Mouse (Mus musculus): ENCODE measurements at regions not wholly inside any gene's neighbourhood (a gene's known extent, or its start where the extent isn't known, plus 50 kb on each side); places are given as distances from the start of the nearest gene placed in this dataset.

DNA sequence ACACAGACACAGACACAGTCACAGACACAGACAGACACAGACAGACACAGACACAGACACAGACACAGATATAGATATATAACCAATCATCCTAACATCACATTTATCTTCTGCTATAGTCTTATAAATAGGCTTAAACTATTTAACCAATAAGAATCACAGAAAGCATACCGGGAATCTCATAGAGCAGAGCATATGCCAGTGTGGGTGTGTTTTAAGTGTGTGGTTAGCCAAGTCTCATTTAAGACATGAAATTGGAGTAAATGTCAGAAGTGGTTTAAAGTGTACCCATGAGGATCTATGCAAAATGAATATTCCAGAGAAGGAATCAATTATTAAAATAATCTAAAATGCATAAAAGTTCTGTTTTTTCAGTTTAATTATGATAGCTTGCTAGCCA, 99.2 kb upstream of the Adamts5 start:
- H3K27me3 ChIP-seq (replicated peaks) = no peaks in the 10 kb centered on the region
- no peak for TF ChIP-seq GATA1 (IDR thresholded peaks at IDR 0.05; ENCODE audit: borderline replicate concordance, low read length)
- no peaks in the 10 kb centered on the region for H3K36me3 ChIP-seq (replicated peaks; ENCODE audit: low read length)
- H3K4me1 ChIP-seq = no peaks in the 10 kb centered on the region
- peaks cover 6% of the 10 kb centered on the region; the same call in 1 of the 2 replicates for H3K9me3 ChIP-seq
- no peak overlapping the region for H3K4me3 ChIP-seq (replicated peaks)

- TF ChIP-seq GATA1 (IDR thresholded peaks at IDR 0.05; ENCODE audit: borderline replicate concordance, low read length) = no peak
- no peak for TF ChIP-seq FLI1 (IDR thresholded peaks at IDR 0.05; ENCODE audit: low read length)
- Histone ChIP-seq H3K27me3 (replicated peaks) (no peaks in the 10 kb centered on the region), H3K36me3 (replicated peaks; ENCODE audit: low read length) (no peaks in the 10 kb centered on the region)
Measured at GRCm38 (mm10) chr16:85985841-85986240, 84.2 kb upstream of the Adamts5 start.

GRCm38 (mm10) chr16:85977102-85977501, 75.5 kb upstream of the Adamts5 start:
- TF ChIP-seq GATA1 (IDR thresholded peaks at IDR 0.05; ENCODE audit: borderline replicate concordance, low read length) (no peak), FLI1 (IDR thresholded peaks at IDR 0.05; ENCODE audit: low read length) (no peak)
- Histone ChIP-seq H3K36me3 (replicated peaks; ENCODE audit: low read length) (no peaks in the 10 kb centered on the region), H3K9me3 (0 out of 2 replicates have a peak, but pooled peaks cover 3% of the 10 kb centered on the region), H3K4me1 (no peaks in the 10 kb centered on the region), H3K27me3 (replicated peaks) (no peaks in the 10 kb centered on the region), H3K4me3 (replicated peaks) (no peak overlapping the region)

More at GRCm38 (mm10) chr16:85985841-85986240, 84.2 kb upstream of the Adamts5 start:
- no peak overlapping the region for H3K4me3 ChIP-seq (replicated peaks)
- no peaks in the 10 kb centered on the region for H3K9me3 ChIP-seq
- H3K4me1 ChIP-seq = no peaks in the 10 kb centered on the region

DNA sequence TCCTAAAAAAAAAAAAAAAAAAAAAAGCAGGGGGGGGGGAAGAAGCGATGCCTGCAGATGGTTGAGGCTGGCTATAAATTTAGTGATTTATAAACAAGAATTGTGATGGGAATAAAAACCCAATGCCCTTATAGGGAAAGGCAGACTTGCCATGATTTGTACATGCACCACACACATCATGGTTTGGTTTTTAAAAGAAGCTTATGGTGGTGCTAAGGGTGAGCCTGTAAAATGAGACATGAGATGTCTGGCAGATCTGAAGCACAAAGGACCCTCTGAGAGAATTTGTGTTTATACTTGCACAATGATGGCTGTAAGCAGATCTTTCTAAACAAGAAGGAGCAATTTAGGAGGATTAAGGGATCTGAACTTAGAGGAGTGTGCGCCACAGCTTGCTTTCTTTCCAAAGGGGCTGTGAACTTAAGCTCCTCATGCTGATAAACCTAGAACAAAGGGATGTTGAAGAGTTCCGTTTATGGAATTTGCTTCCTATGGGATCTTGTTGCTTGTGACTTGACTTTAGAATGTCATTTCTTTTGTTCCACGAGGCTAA, 65.3 kb upstream of the Adamts5 start:
- H3K4me1 ChIP-seq = no peaks in the 10 kb centered on the region
- H3K9me3 ChIP-seq = 0 out of 2 replicates have a peak, but pooled peaks cover 3% of the 10 kb centered on the region
- H3K27me3 ChIP-seq (replicated peaks) = no peaks in the 10 kb centered on the region
- TF ChIP-seq GATA1 (IDR thresholded peaks at IDR 0.05; ENCODE audit: borderline replicate concordance, low read length) (no peak), FLI1 (IDR thresholded peaks at IDR 0.05; ENCODE audit: low read length) (no peak)
- H3K4me3 ChIP-seq (replicated peaks) = no peak overlapping the region
- H3K36me3 ChIP-seq (replicated peaks; ENCODE audit: low read length) = no peaks in the 10 kb centered on the region

DNA sequence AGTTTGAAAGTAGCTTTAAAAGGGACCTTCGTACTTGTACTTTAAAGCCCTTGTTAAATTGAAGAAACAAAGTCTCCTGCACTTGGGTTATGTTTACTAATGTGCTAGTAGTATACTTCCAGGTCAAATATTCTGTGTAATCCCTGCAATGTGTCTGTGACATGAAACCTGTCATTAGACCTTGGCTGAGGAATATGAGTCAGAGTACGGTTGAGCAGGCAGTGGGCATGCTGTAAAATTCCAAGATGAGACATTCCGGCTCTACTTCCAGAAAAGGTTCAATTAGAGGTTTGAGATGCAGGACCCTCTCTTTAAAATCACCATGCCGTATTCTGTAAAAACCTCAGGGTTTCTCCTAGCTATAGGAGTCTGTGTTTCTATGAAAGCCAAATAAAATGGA, 64.6 kb upstream of the Adamts5 start:
- Histone ChIP-seq H3K4me1 (no peaks in the 10 kb centered on the region), H3K27me3 (replicated peaks) (no peaks in the 10 kb centered on the region), H3K4me3 (replicated peaks) (no peak overlapping the region), H3K36me3 (replicated peaks; ENCODE audit: low read length) (no peaks in the 10 kb centered on the region), H3K9me3 (0 out of 2 replicates have a peak, but pooled peaks cover 3% of the 10 kb centered on the region)
- TF ChIP-seq FLI1 (IDR thresholded peaks at IDR 0.05; ENCODE audit: low read length) (no peak), GATA1 (IDR thresholded peaks at IDR 0.05; ENCODE audit: borderline replicate concordance, low read length) (no peak)

DNA sequence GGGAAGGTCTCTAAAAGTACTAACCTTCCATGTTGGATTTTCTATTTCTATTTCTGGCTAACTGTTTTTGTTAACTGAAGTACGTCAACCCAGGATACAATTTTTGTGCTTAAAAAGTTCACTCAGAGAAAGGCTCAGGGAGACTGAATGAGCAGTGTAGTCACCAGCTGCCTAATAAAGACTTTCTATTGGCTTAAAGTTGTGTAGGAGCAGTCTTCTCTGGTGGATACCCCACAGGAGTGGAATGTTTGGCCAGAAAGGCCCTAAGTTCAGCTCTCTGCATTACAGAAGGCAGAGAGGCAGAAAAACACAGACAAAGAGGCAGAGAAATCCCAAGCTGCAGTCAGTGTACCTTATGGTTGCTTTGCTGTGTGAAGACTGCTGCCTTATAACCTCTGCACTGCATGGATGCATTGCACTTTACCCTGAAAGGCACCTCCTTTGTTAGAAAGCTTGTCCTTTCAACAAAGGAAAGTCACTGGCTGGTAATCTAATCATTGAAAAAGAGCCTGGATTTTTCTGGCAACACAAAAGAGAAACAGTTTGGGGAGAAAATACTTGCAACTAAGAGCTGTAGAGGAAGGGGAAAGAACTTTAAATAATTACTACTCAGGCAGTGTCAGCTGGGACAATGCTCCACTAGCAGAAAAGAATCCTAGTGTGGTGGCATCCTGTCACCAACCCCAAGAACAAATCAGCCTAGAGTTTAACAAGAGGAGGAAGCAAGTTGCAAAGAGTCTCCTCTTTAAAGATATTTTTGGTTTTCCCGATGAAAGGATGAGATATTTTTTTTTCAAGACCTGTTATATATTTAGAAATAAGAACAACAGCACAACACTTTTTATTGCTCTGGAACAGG, 63.0 kb upstream of the Adamts5 start:
- Histone ChIP-seq H3K4me1 (no peaks in the 10 kb centered on the region), H3K9me3 (0 out of 2 replicates have a peak, but pooled peaks cover 3% of the 10 kb centered on the region), H3K36me3 (replicated peaks; ENCODE audit: low read length) (no peaks in the 10 kb centered on the region), H3K4me3 (replicated peaks) (no peak overlapping the region), H3K27me3 (replicated peaks) (no peaks in the 10 kb centered on the region)
- TF ChIP-seq FLI1 (IDR thresholded peaks at IDR 0.05; ENCODE audit: low read length) (no peak), GATA1 (IDR thresholded peaks at IDR 0.05; ENCODE audit: borderline replicate concordance, low read length) (no peak)

GRCm38 (mm10) chr16:85956006-85956562, 54.5 kb upstream of the Adamts5 start:
- Histone ChIP-seq H3K36me3 (replicated peaks; ENCODE audit: low read length) (no peaks in the 10 kb centered on the region), H3K4me3 (replicated peaks) (no peak overlapping the region), H3K4me1 (no peaks in the 10 kb centered on the region), H3K27me3 (replicated peaks) (no peaks in the 10 kb centered on the region), H3K9me3 (peaks cover 4% of the 10 kb centered on the region; the same call in 1 of the 2 replicates)
- no peak for TF ChIP-seq FLI1 (IDR thresholded peaks at IDR 0.05; ENCODE audit: low read length)
- TF ChIP-seq GATA1 (IDR thresholded peaks at IDR 0.05; ENCODE audit: borderline replicate concordance, low read length) = no peak

DNA sequence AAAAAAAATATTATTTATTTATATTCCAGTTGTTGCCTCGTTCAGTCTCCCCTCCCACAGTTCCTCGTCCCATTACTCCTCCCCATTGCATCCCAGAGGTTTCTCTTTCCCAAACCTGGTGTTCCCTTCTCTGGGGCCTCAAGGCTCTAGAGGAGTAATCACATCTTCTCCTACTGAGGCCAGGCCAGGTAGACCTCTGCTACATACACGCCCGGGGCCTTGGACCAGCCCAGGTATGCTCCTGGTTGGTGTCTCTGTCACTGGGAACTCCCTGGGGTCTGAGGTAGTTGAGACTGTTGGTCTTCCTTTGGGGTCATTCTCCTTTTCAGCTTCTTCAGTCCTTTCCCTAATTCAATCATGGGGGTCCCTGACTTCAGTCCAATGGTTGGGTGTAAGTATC, 50.0 kb upstream of the Adamts5 start:
- H3K9me3 ChIP-seq = peaks cover 4% of the 10 kb centered on the region; the same call in 1 of the 2 replicates
- H3K27me3 ChIP-seq (replicated peaks) = no peaks in the 10 kb centered on the region
- H3K36me3 ChIP-seq (replicated peaks; ENCODE audit: low read length) = no peaks in the 10 kb centered on the region
- H3K4me1 ChIP-seq = no peaks in the 10 kb centered on the region
- TF ChIP-seq FLI1 (IDR thresholded peaks at IDR 0.05; ENCODE audit: low read length) (no peak), GATA1 (IDR thresholded peaks at IDR 0.05; ENCODE audit: borderline replicate concordance, low read length) (no peak)
- H3K4me3 ChIP-seq (replicated peaks) = no peak overlapping the region
